Mouse (Mus musculus): ENCODE data around the gene Cbx1. TPM values are rescaled to one million over a fixed set of nuclear protein-coding genes. Genes with fewer than 3 reads are reported as not detected.
"Not testable (repeated sequence)": the region's sequence is repeated elsewhere in the genome, so short reads cannot be mapped to it uniquely, and the experiment has no call there.

Cbx1 gene
- total RNA-seq, 2 experiments from 2014 or later, result 13.6 to 32.9 TPM

GRCm38 (mm10) chr11:96774536-96774935 is 14.4 kb upstream of the Cbx1 start:
- ATAC-seq (replicated peaks; ENCODE audit: low FRiP score, poor library complexity, severe bottlenecking), result no peak

- ATAC-seq (replicated peaks; ENCODE audit: low FRiP score, poor library complexity, severe bottlenecking), result no peak
These were observed 13.9 kb upstream of the Cbx1 start for GRCm38 (mm10) chr11:96775063-96775462.

GRCm38 (mm10) chr11:96775665-96776064 is 13.3 kb upstream of the Cbx1 start:
- no peak for ATAC-seq (replicated peaks; ENCODE audit: low FRiP score, poor library complexity, severe bottlenecking)

GRCm38 (mm10) chr11:96776068-96776467 is 12.9 kb upstream of the Cbx1 start:
- ATAC-seq (replicated peaks; ENCODE audit: low FRiP score, poor library complexity, severe bottlenecking), result no peak

- peak; percentile 98 for ATAC-seq (replicated peaks; ENCODE audit: low FRiP score, poor library complexity, severe bottlenecking)
These were observed 11.7 kb upstream of the Cbx1 start, which contains the start of gene Snx11 for GRCm38 (mm10) chr11:96776968-96777962. Snx11 (minus strand) TSS chr11:96777559.

GRCm38 (mm10) chr11:96778061-96778627 is 10.8 kb upstream of the Cbx1 start:
- ATAC-seq (replicated peaks; ENCODE audit: low FRiP score, poor library complexity, severe bottlenecking), result not testable (repeated sequence)

- no peak for ATAC-seq (replicated peaks; ENCODE audit: low FRiP score, poor library complexity, severe bottlenecking)
These were observed 8.6 kb upstream of the Cbx1 start for GRCm38 (mm10) chr11:96780306-96780705.

GRCm38 (mm10) chr11:96781425-96781824 is 7.5 kb upstream of the Cbx1 start:
- ATAC-seq (replicated peaks; ENCODE audit: low FRiP score, poor library complexity, severe bottlenecking), result no peak

GRCm38 (mm10) chr11:96784847-96785246 is 4.1 kb upstream of the Cbx1 start:
- ATAC-seq (replicated peaks; ENCODE audit: low FRiP score, poor library complexity, severe bottlenecking), result peak; percentile 54; the same call in 1 of the 2 replicates

GRCm38 (mm10) chr11:96786731-96787450 is 2.0 kb upstream of the Cbx1 start:
- no peak for ATAC-seq (replicated peaks; ENCODE audit: low FRiP score, poor library complexity, severe bottlenecking)

- peak; percentile 57 for ATAC-seq (replicated peaks; ENCODE audit: low FRiP score, poor library complexity, severe bottlenecking)
These were observed 1.1 kb downstream of the Cbx1 start for GRCm38 (mm10) chr11:96789990-96790389.

- no peak for ATAC-seq (replicated peaks; ENCODE audit: low FRiP score, poor library complexity, severe bottlenecking)
These were observed 1.8 kb downstream of the Cbx1 start for GRCm38 (mm10) chr11:96790681-96791080.

- ATAC-seq (replicated peaks; ENCODE audit: low FRiP score, poor library complexity, severe bottlenecking), result no peak
These were observed 6.6 kb downstream of the Cbx1 start for GRCm38 (mm10) chr11:96795491-96795890.

GRCm38 (mm10) chr11:96796081-96796480 is 7.2 kb downstream of the Cbx1 start:
- no peak for ATAC-seq (replicated peaks; ENCODE audit: low FRiP score, poor library complexity, severe bottlenecking)

- ATAC-seq (replicated peaks; ENCODE audit: low FRiP score, poor library complexity, severe bottlenecking), result no peak
These were observed 7.7 kb downstream of the Cbx1 start for GRCm38 (mm10) chr11:96796586-96796985.

GRCm38 (mm10) chr11:96799511-96799910 is 10.6 kb downstream of the Cbx1 start:
- no peak for ATAC-seq (replicated peaks; ENCODE audit: low FRiP score, poor library complexity, severe bottlenecking)

GRCm38 (mm10) chr11:96805606-96806005 is 16.7 kb downstream of the Cbx1 start:
- ATAC-seq (replicated peaks; ENCODE audit: low FRiP score, poor library complexity, severe bottlenecking), result no peak

GRCm38 (mm10) chr11:96808066-96808465 is 19.1 kb downstream of the Cbx1 start:
- ATAC-seq (replicated peaks; ENCODE audit: low FRiP score, poor library complexity, severe bottlenecking), result no peak

- ATAC-seq (replicated peaks; ENCODE audit: low FRiP score, poor library complexity, severe bottlenecking), result no peak
These were observed 20.8 kb downstream of the Cbx1 start for GRCm38 (mm10) chr11:96809562-96810235.

- ATAC-seq (replicated peaks; ENCODE audit: low FRiP score, poor library complexity, severe bottlenecking), result not testable (repeated sequence)
These were observed 22.3 kb downstream of the Cbx1 start for GRCm38 (mm10) chr11:96811188-96811587.

All from erythroblast, adult 5-6 weeks (primary cell).